Mouse (Mus musculus): ENCODE data around the gene Dennd5a. TPM values are rescaled to one million over a fixed set of nuclear protein-coding genes. Genes with fewer than 3 reads are reported as not detected.

The Dennd5a gene
- polyA plus RNA-seq, 1 experiment from 2014 or later: 6.7 TPM

DNA sequence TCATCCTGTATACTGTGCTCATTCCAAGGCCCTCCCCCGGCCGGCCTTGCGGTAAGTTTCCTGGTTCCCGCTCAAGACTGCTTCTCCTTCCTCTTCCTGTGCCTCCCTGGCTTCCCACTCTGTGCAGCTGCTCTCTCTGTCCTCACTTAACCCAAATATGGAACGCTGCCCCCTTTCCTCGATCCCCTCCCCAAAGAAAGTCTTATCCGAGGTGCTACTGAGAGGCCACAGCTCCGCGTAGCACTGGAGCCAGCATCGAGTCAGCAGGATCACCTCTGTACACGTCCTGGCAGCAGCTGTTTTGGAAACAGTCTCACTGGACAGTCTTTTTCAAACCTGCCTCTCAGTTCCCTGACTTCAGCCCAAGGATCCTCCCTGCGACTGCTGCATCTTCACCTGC, 81.1 kb downstream of the Dennd5a start:
- Histone ChIP-seq H3K36me3 (no peaks in the 10 kb centered on the region), H3K4me2 (no peak overlapping the region), H3K9me3 (replicated peaks) (no peaks in the 10 kb centered on the region), H3K27ac (no peak overlapping the region), H3K27me3 (peaks cover 15% of the 10 kb centered on the region; the same call in 1 of the 2 replicates), H3K4me3 (replicated peaks) (no peak overlapping the region), H3K9ac (no peak overlapping the region), H3K4me1 (replicated peaks) (no peaks in the 10 kb centered on the region)
- no peak for ATAC-seq (ENCODE audit: low read depth)
- 35% methylated on average over 12 of the region's 12 CpGs for WGBS (ENCODE audit: insufficient replicate concordance)
- DNase-seq: no peak

DNA sequence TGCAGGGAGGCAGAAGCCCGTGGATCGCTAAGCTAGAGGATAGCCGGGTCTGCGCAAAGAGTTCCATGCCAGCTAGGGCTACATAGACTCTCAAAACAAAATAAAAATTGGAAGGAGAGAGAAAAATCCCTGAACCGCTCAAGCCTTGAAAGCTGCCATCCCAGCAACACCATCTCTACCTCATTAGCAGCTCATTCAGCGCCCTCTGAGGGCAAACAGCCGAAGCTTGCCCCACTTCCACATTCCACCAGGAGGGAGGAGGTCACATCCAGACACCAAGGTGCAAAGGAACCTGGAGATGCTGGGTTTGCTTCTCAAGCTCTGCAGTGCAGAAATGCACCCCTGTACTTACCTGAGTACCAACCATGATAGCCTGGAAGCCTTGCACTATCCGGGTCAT, 84.2 kb downstream of the Dennd5a start:
- Histone ChIP-seq H3K9ac (no peak overlapping the region), H3K4me1 (replicated peaks) (no peaks in the 10 kb centered on the region), H3K27me3 (peaks cover 18% of the 10 kb centered on the region; the same call in 1 of the 2 replicates), H3K9me3 (replicated peaks) (no peaks in the 10 kb centered on the region), H3K4me3 (replicated peaks) (no peak overlapping the region), H3K4me2 (no peak overlapping the region), H3K27ac (no peak overlapping the region), H3K36me3 (no peaks in the 10 kb centered on the region)
- WGBS (ENCODE audit: insufficient replicate concordance): 60% methylated on average over 8 of the region's 8 CpGs
- no peak for DNase-seq
- ATAC-seq (ENCODE audit: low read depth): no peak

DNA sequence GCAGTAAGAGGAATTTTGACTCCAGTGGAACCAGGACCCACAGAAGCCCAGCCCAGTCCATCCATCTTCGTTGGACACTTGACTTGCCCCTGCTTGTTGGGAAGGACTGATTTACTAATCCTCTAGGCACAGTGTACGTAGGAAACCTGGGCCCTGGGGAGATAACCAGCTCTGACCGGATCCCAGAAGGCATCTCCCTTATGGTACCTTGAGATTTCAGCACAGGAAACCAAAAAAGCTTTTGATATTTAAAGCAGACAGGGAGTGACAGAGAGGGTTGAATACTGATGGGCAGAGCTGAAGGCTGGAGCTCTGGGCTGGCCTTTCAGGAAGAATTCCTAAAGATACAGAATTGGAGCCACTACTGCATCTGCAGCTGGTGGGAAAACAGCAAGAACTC, 84.7 kb downstream of the Dennd5a start:
- WGBS (ENCODE audit: insufficient replicate concordance): 22% methylated on average over 3 of the region's 3 CpGs
- Histone ChIP-seq H3K9ac (no peak overlapping the region), H3K4me1 (replicated peaks) (no peaks in the 10 kb centered on the region), H3K27ac (no peak overlapping the region), H3K4me2 (no peak overlapping the region), H3K4me3 (replicated peaks) (no peak overlapping the region), H3K36me3 (no peaks in the 10 kb centered on the region), H3K27me3 (peaks cover 19% of the 10 kb centered on the region; the same call in 1 of the 2 replicates), H3K9me3 (replicated peaks) (no peaks in the 10 kb centered on the region)
- DNase-seq (no peak), ATAC-seq (ENCODE audit: low read depth) (no peak)

DNA sequence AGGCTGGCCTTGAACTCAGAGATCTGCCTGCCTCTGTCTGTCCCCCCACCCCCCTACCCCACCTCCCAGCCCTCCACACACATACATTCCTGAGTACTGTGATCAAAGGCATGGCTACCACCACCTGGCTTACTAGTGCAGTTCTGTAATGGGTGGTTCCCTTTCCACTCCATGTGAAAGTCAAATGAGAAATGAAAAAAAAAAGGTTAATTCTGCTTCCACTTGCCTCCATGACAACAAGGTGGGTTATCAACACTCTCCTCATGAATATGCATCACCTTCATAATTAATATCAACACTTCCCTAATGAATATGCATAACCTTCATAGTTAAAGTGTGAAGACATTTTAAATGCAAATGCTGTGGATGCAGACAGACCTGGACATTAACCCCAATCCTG, 85.2 kb downstream of the Dennd5a start:
- Histone ChIP-seq H3K36me3 (no peaks in the 10 kb centered on the region), H3K27ac (no peak overlapping the region), H3K9me3 (replicated peaks) (no peaks in the 10 kb centered on the region), H3K9ac (no peak overlapping the region), H3K27me3 (peaks cover 19% of the 10 kb centered on the region; the same call in 1 of the 2 replicates), H3K4me2 (no peak overlapping the region), H3K4me3 (replicated peaks) (no peak overlapping the region), H3K4me1 (replicated peaks) (no peaks in the 10 kb centered on the region)
- DNase-seq (no peak), ATAC-seq (ENCODE audit: low read depth) (no peak)

DNA sequence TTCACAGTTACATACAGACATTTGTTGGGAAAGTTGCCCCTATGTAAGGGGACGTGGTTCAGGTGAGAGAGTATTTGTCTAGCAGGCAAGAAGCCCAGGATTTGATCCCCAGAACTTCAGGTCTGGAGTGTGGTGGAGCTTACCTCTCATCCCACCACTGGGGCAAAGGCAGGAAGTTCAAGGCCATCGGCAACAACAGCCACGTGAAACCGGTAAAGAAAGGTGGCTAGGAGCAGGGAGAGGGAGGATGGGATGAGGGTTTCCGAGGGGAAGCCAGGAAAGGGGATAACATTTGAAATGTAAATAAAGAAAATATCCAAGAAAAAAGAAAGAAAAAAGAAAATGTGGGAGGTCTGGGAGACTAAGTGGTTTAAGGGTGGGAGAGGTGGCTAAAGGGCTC, 87.1 kb downstream of the Dennd5a start:
- H3K36me3 ChIP-seq: no peaks in the 10 kb centered on the region
- no peaks in the 10 kb centered on the region for H3K4me1 ChIP-seq (replicated peaks)
- peaks cover 18% of the 10 kb centered on the region for H3K27me3 ChIP-seq
- WGBS (ENCODE audit: insufficient replicate concordance): 43% methylated on average over 5 of the region's 5 CpGs
- ATAC-seq (ENCODE audit: low read depth) (no peak), DNase-seq (no peak)
- no peak overlapping the region for H3K27ac ChIP-seq
- no peaks in the 10 kb centered on the region for H3K9me3 ChIP-seq (replicated peaks)
- H3K4me3 ChIP-seq (replicated peaks): no peak overlapping the region
- no peak overlapping the region for H3K9ac ChIP-seq
- H3K4me2 ChIP-seq: no peak overlapping the region

DNA sequence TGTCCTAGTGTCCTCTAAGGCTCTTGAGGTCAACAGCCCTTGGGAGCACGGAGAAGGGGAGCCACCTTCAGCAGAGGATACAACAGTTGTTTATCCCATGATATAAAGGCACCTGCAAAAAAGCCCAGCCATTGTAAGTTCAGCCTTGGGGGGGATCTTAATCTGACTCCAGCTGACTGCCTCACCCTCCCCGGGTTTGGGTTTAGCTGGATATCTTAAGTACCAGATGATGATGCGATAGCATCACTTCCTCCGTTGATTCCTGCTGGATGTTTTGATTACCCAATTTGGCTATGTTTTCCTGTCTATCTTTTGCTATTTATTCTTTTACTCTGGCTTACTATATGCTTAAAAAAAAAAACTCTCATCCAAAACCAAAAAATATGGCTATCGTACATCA, 89.0 kb downstream of the Dennd5a start:
- no peak overlapping the region for H3K4me2 ChIP-seq
- WGBS (ENCODE audit: insufficient replicate concordance): 53% methylated on average over 5 of the region's 5 CpGs
- DNase-seq (no peak), ATAC-seq (ENCODE audit: low read depth) (no peak)
- H3K9ac ChIP-seq: no peak overlapping the region
- no peaks in the 10 kb centered on the region for H3K9me3 ChIP-seq (replicated peaks)
- peaks cover 31% of the 10 kb centered on the region for H3K27me3 ChIP-seq
- H3K27ac ChIP-seq: no peak overlapping the region
- H3K4me3 ChIP-seq (replicated peaks): no peak overlapping the region
- no peaks in the 10 kb centered on the region for H3K36me3 ChIP-seq
- H3K4me1 ChIP-seq (replicated peaks): no peaks in the 10 kb centered on the region

DNA sequence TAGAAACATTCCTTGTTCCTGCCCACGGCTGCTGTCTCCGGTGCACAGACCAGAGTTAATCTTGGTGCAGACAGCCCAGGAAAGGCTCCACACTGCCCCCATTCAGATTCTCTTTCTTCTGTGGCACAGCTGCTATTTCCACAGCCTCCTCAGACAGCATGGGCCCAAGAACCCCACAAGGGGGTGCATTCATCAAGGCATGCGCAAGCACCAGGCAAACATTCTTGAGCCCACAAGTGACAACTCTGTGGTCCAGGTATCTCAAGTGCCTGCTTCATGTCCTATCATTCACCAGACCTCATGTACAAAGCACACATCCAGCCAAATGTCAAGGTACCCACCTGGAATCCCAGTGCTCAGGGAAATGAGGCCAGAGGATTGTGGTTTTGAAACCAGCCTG, 91.8 kb downstream of the Dennd5a start:
- H3K36me3 ChIP-seq: no peaks in the 10 kb centered on the region
- no peak overlapping the region for H3K27ac ChIP-seq
- ATAC-seq (ENCODE audit: low read depth): no peak
- H3K9ac ChIP-seq: no peak overlapping the region
- H3K4me3 ChIP-seq (replicated peaks): no peak overlapping the region
- H3K9me3 ChIP-seq (replicated peaks): no peaks in the 10 kb centered on the region
- peaks cover 53% of the 10 kb centered on the region for H3K27me3 ChIP-seq
- peaks cover 9% of the 10 kb centered on the region; the same call in 1 of the 2 replicates for H3K4me1 ChIP-seq (replicated peaks)
- DNase-seq: no peak
- H3K4me2 ChIP-seq: no peak overlapping the region
- 39% methylated on average over 3 of the region's 3 CpGs for WGBS (ENCODE audit: insufficient replicate concordance)

DNA sequence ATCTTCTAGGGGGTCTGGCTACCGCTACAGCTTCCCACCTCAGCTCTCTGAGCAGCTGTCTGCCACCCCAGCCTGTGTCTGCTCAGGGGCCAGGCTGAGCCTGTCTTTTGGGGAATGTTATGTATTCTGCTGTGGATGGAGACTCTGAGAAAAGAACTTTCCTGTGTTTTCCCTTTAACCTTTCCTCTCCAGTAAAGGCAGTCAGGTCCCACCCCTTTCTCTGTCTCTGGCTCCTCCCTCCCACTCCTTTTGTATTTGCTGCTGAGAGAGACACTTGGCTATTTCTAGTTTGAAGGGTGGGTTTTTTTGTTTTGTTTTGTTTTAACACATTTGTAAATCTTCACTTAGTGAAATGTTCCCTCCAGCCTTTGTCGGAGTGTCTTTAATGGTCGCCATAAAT, 93.6 kb downstream of the Dennd5a start:
- no peaks in the 10 kb centered on the region for H3K9me3 ChIP-seq (replicated peaks)
- peaks cover 69% of the 10 kb centered on the region for H3K27me3 ChIP-seq
- no peak overlapping the region for H3K9ac ChIP-seq
- no peak overlapping the region for H3K4me3 ChIP-seq (replicated peaks)
- H3K36me3 ChIP-seq: no peaks in the 10 kb centered on the region
- no peak overlapping the region for H3K27ac ChIP-seq
- peaks cover 9% of the 10 kb centered on the region; the same call in 1 of the 2 replicates for H3K4me1 ChIP-seq (replicated peaks)
- ATAC-seq (ENCODE audit: low read depth): no peak
- 76% methylated on average over 3 of the region's 3 CpGs for WGBS (ENCODE audit: insufficient replicate concordance)
- DNase-seq: no peak
- H3K4me2 ChIP-seq: no peak overlapping the region

DNA sequence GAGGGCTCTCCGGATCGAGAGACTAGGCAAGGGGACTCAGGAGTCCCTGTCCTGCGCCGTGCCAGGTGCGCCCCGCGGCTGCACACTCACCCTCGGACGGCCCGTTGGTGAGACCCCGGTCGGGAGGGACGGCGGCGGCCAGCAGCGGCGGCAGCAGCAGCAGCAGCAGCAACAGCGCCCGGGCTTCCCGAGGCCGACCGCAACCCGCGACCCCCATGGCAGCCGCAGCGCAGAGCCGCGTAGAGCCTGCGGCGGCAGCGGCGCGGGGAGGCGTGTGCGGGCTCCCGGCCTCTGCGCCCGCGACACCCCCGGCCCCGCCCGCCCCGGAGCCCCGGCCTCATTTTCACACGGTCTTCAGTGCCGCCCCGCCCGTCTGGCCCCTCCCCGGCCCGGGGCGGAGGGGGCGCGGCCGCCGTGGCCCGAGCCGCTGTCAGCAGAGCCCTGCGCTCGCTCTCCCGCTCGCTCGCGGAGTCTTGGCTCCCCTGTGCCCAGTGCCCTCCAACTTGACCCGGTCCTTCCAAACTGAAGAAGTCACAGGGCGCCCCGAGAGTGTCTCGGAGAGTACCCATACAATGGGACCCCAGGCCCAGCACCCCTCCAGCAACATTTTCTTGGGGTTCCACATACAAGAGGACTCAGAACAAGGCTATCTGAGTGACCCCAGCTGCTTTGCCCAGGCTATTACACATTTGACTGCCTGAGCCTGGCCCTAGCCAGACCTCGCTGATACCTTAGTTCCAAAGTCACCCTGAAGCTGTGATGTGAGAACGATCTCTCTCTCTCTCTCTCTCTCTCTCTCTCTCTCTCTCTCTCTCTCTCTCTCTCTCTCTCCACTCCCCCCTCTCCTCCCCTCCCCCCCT, 94.7 kb downstream of the Dennd5a start, which contains the start of gene Scube2:
TSS of gene Scube2 (minus strand) at position 310 of the 860 bp plus-strand sequence.
- Histone ChIP-seq H3K4me2 (peak within 1 kb of the TSS; percentile 77), H3K27me3 (peaks cover 68% of the 10 kb centered on the region), H3K36me3 (no peaks in the 10 kb centered on the region), H3K9me3 (replicated peaks) (no peaks in the 10 kb centered on the region), H3K27ac (no peak within 1 kb of the TSS), H3K4me3 (replicated peaks) (peak within 1 kb of the TSS; percentile 60), H3K9ac (peak within 1 kb of the TSS; percentile 41; the same call in 1 of the 2 replicates), H3K4me1 (replicated peaks) (peaks cover 9% of the 10 kb centered on the region; the same call in 1 of the 2 replicates)
- WGBS (ENCODE audit: insufficient replicate concordance): 2% methylated on average over 59 of the region's 69 CpGs
- DNase-seq (no peak), ATAC-seq (ENCODE audit: low read depth) (peak; percentile 71)

DNA sequence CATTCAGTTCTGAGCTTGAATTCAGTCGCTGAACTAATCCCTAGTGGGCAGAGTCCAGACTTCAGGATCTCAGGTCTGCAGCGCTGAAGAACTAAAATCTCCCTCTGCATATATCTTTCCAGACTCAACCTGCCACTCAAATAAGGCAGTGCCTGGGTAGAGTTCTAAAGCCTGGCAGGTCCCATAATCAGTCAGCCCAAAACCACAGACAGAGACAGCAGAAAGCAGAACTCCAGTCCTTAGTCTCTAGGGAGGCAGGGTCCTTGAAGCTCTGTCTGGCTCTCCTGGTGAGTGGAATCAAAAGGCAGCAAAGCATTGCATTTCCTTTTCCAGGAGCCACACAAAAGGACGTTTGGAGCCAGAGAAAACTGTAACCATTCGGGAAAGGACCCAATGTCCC, 96.7 kb downstream of the Dennd5a start:
- WGBS (ENCODE audit: insufficient replicate concordance): 17% methylated on average over 4 of the region's 4 CpGs
- peaks cover 9% of the 10 kb centered on the region for H3K4me1 ChIP-seq (replicated peaks)

DNA sequence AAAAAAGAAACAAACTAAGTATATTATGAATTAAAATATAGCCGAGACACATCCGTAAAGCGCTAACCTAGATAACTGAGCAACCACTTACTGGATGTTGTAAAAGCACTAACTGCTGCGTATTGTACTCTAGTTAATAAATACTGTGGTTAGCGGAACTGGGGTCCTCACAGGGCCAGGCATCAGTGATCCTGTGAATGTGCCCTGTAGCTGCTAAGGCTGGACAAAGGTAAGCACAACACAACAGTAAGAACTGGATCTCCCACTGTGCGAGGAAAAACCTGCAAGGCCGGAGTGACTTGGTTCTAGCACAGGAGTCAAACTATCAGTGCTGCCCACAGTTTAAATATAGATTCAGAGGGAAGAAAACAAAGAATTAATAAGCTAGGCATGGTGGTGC, 100.1 kb downstream of the Dennd5a start:
- DNase-seq: no peak
- WGBS (ENCODE audit: insufficient replicate concordance): 79% methylated on average over 7 of the region's 7 CpGs

More for the DNA sequence above, 96.7 kb downstream of the Dennd5a start:
- DNase-seq (no peak), ATAC-seq (ENCODE audit: low read depth) (no peak)
- Histone ChIP-seq H3K27ac (no peak overlapping the region), H3K9ac (no peak overlapping the region), H3K27me3 (peaks cover 65% of the 10 kb centered on the region), H3K4me3 (replicated peaks) (no peak overlapping the region), H3K9me3 (replicated peaks) (no peaks in the 10 kb centered on the region), H3K36me3 (no peaks in the 10 kb centered on the region), H3K4me2 (no peak overlapping the region)

DNA sequence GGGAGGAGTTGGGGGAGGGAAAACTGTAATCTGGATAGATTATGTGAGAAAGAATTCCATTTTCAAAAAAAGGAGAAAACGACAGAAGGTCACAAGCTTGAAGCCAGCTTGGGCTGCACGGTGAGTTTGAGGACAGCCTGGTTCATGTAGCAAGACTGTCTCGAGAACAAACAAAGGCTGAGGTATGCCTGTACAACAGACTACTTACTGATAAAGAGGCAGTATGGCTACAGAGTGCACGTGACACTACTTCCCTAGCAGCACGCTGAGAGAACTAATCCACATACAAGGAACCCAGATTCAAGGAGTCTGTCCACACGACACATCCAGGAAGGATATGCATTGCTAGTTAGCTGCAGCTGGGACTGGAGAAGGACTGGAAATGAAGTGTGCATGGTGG, 100.9 kb downstream of the Dennd5a start:
- H3K27ac ChIP-seq: no peak overlapping the region
- H3K9me3 ChIP-seq (replicated peaks): no peaks in the 10 kb centered on the region
- H3K27me3 ChIP-seq: peaks cover 27% of the 10 kb centered on the region
- H3K4me3 ChIP-seq (replicated peaks): no peak overlapping the region
- peaks cover 5% of the 10 kb centered on the region for H3K4me1 ChIP-seq (replicated peaks)
- H3K9ac ChIP-seq: no peak overlapping the region
- no peaks in the 10 kb centered on the region for H3K36me3 ChIP-seq
- DNase-seq (no peak), ATAC-seq (ENCODE audit: low read depth) (no peak)
- 27% methylated on average over 6 of the region's 6 CpGs for WGBS (ENCODE audit: insufficient replicate concordance)
- H3K4me2 ChIP-seq: no peak overlapping the region

More for the DNA sequence above, 100.1 kb downstream of the Dennd5a start:
- H3K9me3 ChIP-seq (replicated peaks): no peaks in the 10 kb centered on the region
- H3K4me1 ChIP-seq (replicated peaks): peaks cover 2% of the 10 kb centered on the region; the same call in 1 of the 2 replicates
- H3K4me2 ChIP-seq: no peak overlapping the region
- no peak overlapping the region for H3K4me3 ChIP-seq (replicated peaks)
- peaks cover 35% of the 10 kb centered on the region for H3K27me3 ChIP-seq
- no peak overlapping the region for H3K27ac ChIP-seq
- no peak for ATAC-seq (ENCODE audit: low read depth)
- no peak overlapping the region for H3K9ac ChIP-seq
- H3K36me3 ChIP-seq: no peaks in the 10 kb centered on the region
